Mouse (Mus musculus) CH12.LX (cell line): ENCODE measurements around the gene Ano10. TPM values are rescaled to one million over a fixed set of nuclear protein-coding genes. Genes with fewer than 3 reads are reported as not detected.
"Not testable (repeated sequence)": the region's sequence is repeated elsewhere in the genome, so short reads cannot be mapped to it uniquely, and the experiment has no call there.

Experiments
- DNase-seq: peaks from one replicate; pipeline ENCODE4 v3.0.0-alpha.2; 2013; ENCODE audit errors: extremely low read depth
- H3K27ac ChIP-seq: 2 replicates; pipeline ENCODE4 v1.5.1; 2012; ENCODE audit warnings: low read depth, mild to moderate bottlenecking, control low read depth, moderate library complexity; ENCODE audit not compliant: insufficient read depth
- H3K27me3 ChIP-seq: replicated peaks from 2 replicates; pipeline ENCODE3; 2012; ENCODE audit warnings: inconsistent platforms
- H3K36me3 ChIP-seq, 2 experiments: replicated peaks in 1 of 2; 2 replicates each; pipeline versions ENCODE3 to v1.6.1; 2012; ENCODE audit warnings: inconsistent platforms in 1 of 2, low read length in 1 of 2, mild to moderate bottlenecking in 1 of 2, mixed read lengths in 1 of 2, moderate library complexity in 1 of 2; ENCODE audit not compliant: control insufficient read depth in 1 of 2, insufficient read depth in 1 of 2
- H3K4me1 ChIP-seq, 2 experiments: 2 replicates each; pipeline ENCODE4 v1.6.1; 2012; ENCODE audit warnings: inconsistent platforms in 1 of 2, moderate library complexity in 1 of 2; ENCODE audit not compliant: insufficient read depth in 2 of 2, control insufficient read depth in 1 of 2
- H3K4me2 ChIP-seq: 2 replicates; pipeline ENCODE4 v1.6.1; 2012; ENCODE audit warnings: low read depth, mild to moderate bottlenecking, control low read depth; ENCODE audit not compliant: poor library complexity, insufficient read depth, severe bottlenecking
- H3K4me3 ChIP-seq, 3 experiments: fragments of 150-350 bp in 1 of 3; sonication (generic) in 1 of 3; replicated peaks in 1 of 3; 2 replicates each; pipeline versions ENCODE3 to v1.5.1; 2011 to 2012; ENCODE audit warnings: low read depth in 2 of 3, low read length in 2 of 3, mild to moderate bottlenecking in 2 of 3, moderate library complexity in 2 of 3, control low read depth in 1 of 3, improper control_type of control experiment in 1 of 3, inconsistent platforms in 1 of 3, mixed read lengths in 1 of 3; ENCODE audit not compliant: poor library complexity in 1 of 3
- H3K79me2 ChIP-seq: replicated peaks from 2 replicates; pipeline ENCODE4 v1.6.1; 2012; ENCODE audit warnings: mild to moderate bottlenecking, moderate library complexity; ENCODE audit not compliant: control insufficient read depth, poor library complexity, insufficient read depth, severe bottlenecking; ENCODE audit errors: extremely low read depth
- H3K9ac ChIP-seq: 2 replicates; pipeline ENCODE4 v1.6.1; 2012; ENCODE audit warnings: low read depth, mild to moderate bottlenecking, control low read depth, moderate library complexity; ENCODE audit not compliant: insufficient read depth
- H3K9me3 ChIP-seq: replicated peaks from 2 replicates; pipeline ENCODE3; 2012; ENCODE audit warnings: low read length, inconsistent platforms, mixed read lengths
- CHD1 ChIP-seq: IDR thresholded peaks from 2 replicates; pipeline ENCODE4 v1.6.1; 2012; ENCODE audit warnings: low read depth, low read length, improper control_type of control experiment, inconsistent platforms
- CHD2 ChIP-seq: IDR thresholded peaks from 2 replicates; pipeline ENCODE4 v1.6.1; 2011; ENCODE audit warnings: low read length, improper control_type of control experiment
- CTCF ChIP-seq, 2 experiments: IDR thresholded peaks in 1 of 2; conservative IDR thresholded peaks in 1 of 2; 2 replicates each; pipeline ENCODE4 v1.5.1; 2011 to 2012; ENCODE audit warnings: low read depth in 2 of 2, low read length in 2 of 2, improper control_type of control experiment in 1 of 2, inconsistent platforms in 1 of 2, mild to moderate bottlenecking in 1 of 2, moderate library complexity in 1 of 2
- E2F4 ChIP-seq: IDR thresholded peaks from 2 replicates; pipeline ENCODE4 v1.6.1; 2011; ENCODE audit warnings: low read depth, low read length, improper control_type of control experiment; ENCODE audit not compliant: insufficient replicate concordance
- ETS1 ChIP-seq: conservative IDR thresholded peaks from 2 replicates; pipeline ENCODE4 v1.6.1; 2012; ENCODE audit warnings: low read depth, mild to moderate bottlenecking, inconsistent platforms, low read length, improper control_type of control experiment, moderate library complexity
- IRF4 ChIP-seq: IDR thresholded peaks from 2 replicates; pipeline ENCODE4 v1.6.1; 2014; ENCODE audit warnings: low read depth, mild to moderate bottlenecking, inconsistent platforms, low read length, improper control_type of control experiment
- JUN ChIP-seq: IDR thresholded peaks from 2 replicates; pipeline ENCODE4 v1.6.1; 2011; ENCODE audit warnings: low read depth, mild to moderate bottlenecking, low read length, improper control_type of control experiment, moderate library complexity; ENCODE audit not compliant: insufficient read depth
- KAT2A ChIP-seq: IDR thresholded peaks from 2 replicates; pipeline ENCODE4 v1.6.1; 2012; ENCODE audit warnings: low read length, improper control_type of control experiment, inconsistent platforms; ENCODE audit not compliant: insufficient replicate concordance
- MAZ ChIP-seq: IDR thresholded peaks from 2 replicates; pipeline ENCODE4 v1.6.1; 2012; ENCODE audit warnings: low read depth, mild to moderate bottlenecking, inconsistent platforms, low read length, improper control_type of control experiment, moderate library complexity
- MXI1 ChIP-seq: IDR thresholded peaks from 2 replicates; pipeline ENCODE4 v1.6.1; 2011; ENCODE audit warnings: mild to moderate bottlenecking, low read depth, low read length, improper control_type of control experiment
- MYC ChIP-seq: IDR thresholded peaks from 2 replicates; pipeline ENCODE4 v1.6.1; 2011; ENCODE audit warnings: low read depth, mild to moderate bottlenecking, improper control_type of control experiment, low read length
- NELFE ChIP-seq: IDR thresholded peaks from 2 replicates; pipeline ENCODE4 v1.6.1; 2011; ENCODE audit warnings: low read depth, low read length, improper control_type of control experiment
- NRF1 ChIP-seq: IDR thresholded peaks from 2 replicates; pipeline ENCODE4 v1.6.1; 2014; ENCODE audit warnings: low read depth, mild to moderate bottlenecking, inconsistent platforms, low read length, improper control_type of control experiment, moderate library complexity
- PAX5 ChIP-seq: IDR thresholded peaks from 2 replicates; pipeline ENCODE4 v1.6.1; 2012; ENCODE audit warnings: low read length, inconsistent platforms, mixed read lengths
- RCOR1 ChIP-seq: conservative IDR thresholded peaks from 2 replicates; pipeline ENCODE4 v1.6.1; 2012; ENCODE audit warnings: low read depth, mild to moderate bottlenecking, inconsistent platforms, low read length, improper control_type of control experiment
- SMC3 ChIP-seq: IDR thresholded peaks from 2 replicates; pipeline ENCODE4 v1.6.1; 2011; ENCODE audit warnings: low read depth, low read length, improper control_type of control experiment
- ZNF384 ChIP-seq: IDR thresholded peaks from 2 replicates; pipeline ENCODE4 v1.6.1; 2012; ENCODE audit warnings: low read depth, low read length, improper control_type of control experiment, inconsistent platforms
- dilution Hi-C: fragments of 300-500 bp; cut with MboI; formaldehyde crosslinking; loops from 2 replicates; pipeline ENCODE4 v1.14.3; 2020; ENCODE audit warnings: low sequenced_read_pairs; ENCODE audit not compliant: extremely low pct_unique_long_range_greater_than_20kb, extremely low pct_ligation_motif_present
- in situ Hi-C: fragments of 300-500 bp; cut with MboI; formaldehyde crosslinking; loops from 3 replicates; pipeline ENCODE4 v1.14.3; 2019; ENCODE audit warnings: low sequenced_read_pairs, low pct_ligation_motif_present, low pct_unique_long_range_greater_than_20kb, mixed read lengths
- polyA plus RNA-seq: library from polyadenylated mRNA; unstranded; fragments of >175 nt; gene quantifications from 2 replicates; pipeline ENCODE4 v1.2.1, GENCODE M21; 2012; ENCODE audit warnings: low read depth; ENCODE audit not compliant: insufficient read length
- total RNA-seq, 2 experiments: library from RNA; depleted of rRNA; stranded (reverse); fragments of 300-350 nt in 1 of 2; fragments of >200 nt in 1 of 2; gene quantifications; 2 replicates each; pipeline ENCODE4 v1.2.3; 2012 to 2014

Ano10 gene
- total and polyA plus RNA-seq, 3 experiments = 9.5 to 23.9 (median 12.2) TPM

DNA sequence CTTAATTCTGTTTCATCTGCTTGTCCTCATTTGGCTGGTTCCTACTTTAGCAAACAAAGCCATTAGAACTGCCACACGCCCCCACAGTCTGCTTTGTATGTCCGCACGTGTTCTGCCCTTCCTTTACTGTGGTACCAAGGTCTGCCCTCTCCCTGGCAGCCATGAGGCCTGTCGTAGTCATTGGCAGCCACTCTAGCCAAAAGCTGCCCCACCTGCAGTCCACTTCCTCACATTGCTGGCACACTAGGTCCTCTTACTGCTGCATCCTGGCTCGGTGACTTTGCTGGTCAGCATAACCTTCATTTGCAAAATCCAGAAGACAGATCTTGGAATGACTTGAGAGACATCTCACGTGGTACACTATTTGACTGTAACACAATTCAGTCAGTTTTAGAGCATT, 124.3 kb downstream of the Ano10 start:
- H3K27ac ChIP-seq = no peak overlapping the region
- TF ChIP-seq CHD2 (no peak), IRF4 (no peak), ZNF384 (no peak), MYC (no peak), ETS1 (no peak), KAT2A (no peak), MAZ (no peak), PAX5 (no peak), CTCF (conservative IDR thresholded peaks at IDR 0.05 in 1 of 2, IDR thresholded peaks at IDR 0.05 in 1 of 2; ENCODE audit: low read depth in 2 of 2, low read length in 2 of 2) (no peak), E2F4 (no peak), NRF1 (no peak), RCOR1 (no peak), NELFE (no peak), SMC3 (no peak), JUN (no peak)
- TF ChIP-seq, all 38 proteins: peak for 0
- in situ Hi-C loops (no loop called here), dilution Hi-C loops (no loop called here)
- Histone ChIP-seq H3K36me3 (peaks cover 25 to 31% of the 10 kb centered on the region in 2 experiments), H3K27me3 (no peaks in the 10 kb centered on the region), H3K9ac (no peak overlapping the region), H3K4me3 (no peak overlapping the region), H3K4me2 (no peak overlapping the region), H3K9me3 (no peaks in the 10 kb centered on the region), H3K79me2 (no peaks in the 10 kb centered on the region), H3K4me1 (peaks cover 0 to 5% of the 10 kb centered on the region in 2 experiments; a peak in 2 of 4 replicates)
- no peak for DNase-seq

- H3K27me3 ChIP-seq, H3K4me2 ChIP-seq, dilution Hi-C loops, H3K27ac ChIP-seq, H3K4me1 ChIP-seq, H3K79me2 ChIP-seq, DNase-seq, in situ Hi-C loops, H3K9me3 ChIP-seq, H3K9ac ChIP-seq, H3K4me3 ChIP-seq: not testable (repeated sequence)
- H3K36me3 ChIP-seq = peaks cover 31 to 48% of the 10 kb centered on the region in 2 experiments
Measured at GRCm38 (mm10) chr9:122167719-122168118, 126.5 kb downstream of the Ano10 start.

GRCm38 (mm10) chr9:122164535-122164934, 129.7 kb downstream of the Ano10 start:
- dilution Hi-C loops = no loop called here
- peaks cover 40 to 57% of the 10 kb centered on the region in 2 experiments for H3K36me3 ChIP-seq
- H3K27me3 ChIP-seq = no peaks in the 10 kb centered on the region
- no peak overlapping the region for H3K9ac ChIP-seq
- no peak overlapping the region for H3K4me2 ChIP-seq
- no peak for DNase-seq
- H3K4me3 ChIP-seq = no peak overlapping the region
- H3K27ac ChIP-seq = no peak overlapping the region
- TF ChIP-seq CHD1 = no peak
- no peak for TF ChIP-seq MXI1
- H3K9me3 ChIP-seq = no peaks in the 10 kb centered on the region
- in situ Hi-C loops = no loop called here
- no peaks in the 10 kb centered on the region for H3K4me1 ChIP-seq
- no peaks in the 10 kb centered on the region for H3K79me2 ChIP-seq
